Mouse (Mus musculus): ENCODE measurements around the gene Gm11634.
A peak's percentile ranks its signal among the peaks of the same experiment; 100 is the strongest.

- TF ChIP-seq USF1 (IDR thresholded peaks at IDR 0.05; ENCODE audit: low read depth) (peak; percentile 23), POLR2A (IDR thresholded peaks at IDR 0.05; ENCODE audit: insufficient read length, low read depth) (peak; percentile 85), CEBPB (IDR thresholded peaks at IDR 0.05; ENCODE audit: insufficient read depth, poor library complexity, severe bottlenecking) (no peak), MYOD1 (IDR thresholded peaks at IDR 0.05; ENCODE audit: control insufficient read depth in 1 of 3, insufficient read length in 2 of 3, low read depth in 2 of 3) (peak in 1 of 3 experiments; percentile 8), MAX (IDR thresholded peaks at IDR 0.05; ENCODE audit: low read depth) (no peak), POLR2AphosphoS2 (IDR thresholded peaks at IDR 0.05; ENCODE audit: insufficient read length, low read depth) (peak; percentile 87), MYOG (IDR thresholded peaks at IDR 0.05; ENCODE audit: control insufficient read depth in 1 of 3, insufficient read depth in 1 of 3, insufficient read length in 2 of 3, low read depth in 2 of 3) (no peak), TCF3 (IDR thresholded peaks at IDR 0.05; ENCODE audit: insufficient read length, low read depth) (no peak), TCF12 (IDR thresholded peaks at IDR 0.05; ENCODE audit: insufficient read depth, poor library complexity, severe bottlenecking) (no peak), REST (IDR thresholded peaks at IDR 0.05; ENCODE audit: insufficient read depth, insufficient read length) (no peak), SRF (IDR thresholded peaks at IDR 0.05; ENCODE audit: control insufficient read depth, insufficient read length, low read depth) (no peak), E2F4 (IDR thresholded peaks at IDR 0.05; ENCODE audit: insufficient read depth) (no peak)
These were observed 46.4 kb downstream of the Gm11634 start for GRCm38 (mm10) chr11:101552476-101553300.

Measured in myocyte (in vitro differentiated cells).